Mouse (Mus musculus) megakaryocyte, embryonic 14.5 days (primary cell): ENCODE data around the gene Prm3.

Experiments
- FLI1 ChIP-seq: IDR thresholded peaks from 2 replicates; pipeline ENCODE4 v1.6.1; 2012; ENCODE audit warnings: low read length, inconsistent platforms, mixed read lengths
- GATA1 ChIP-seq: IDR thresholded peaks from 3 replicates; pipeline ENCODE4 v1.6.1; 2012; ENCODE audit warnings: mixed read lengths, low read length, inconsistent platforms, borderline replicate concordance

GRCm38 (mm10) chr16:10786288-10786687 lies 4.4 kb downstream of the Prm3 start:
- no peak for TF ChIP-seq GATA1
- no peak for TF ChIP-seq FLI1
